Mouse (Mus musculus) T-helper 17 cell (primary cell): ENCODE data around the gene Mob3b.

Experiments used
- in situ Hi-C, 2 experiments: fragments of 300-600 bp; cut with MboI, MseI; formaldehyde crosslinking; loops; 1 replicate in 1 of 2; 2 replicates in 1 of 2; pipeline ENCODE4 v1.15.1; 2025; ENCODE audit warnings: high pct_unique_total_duplicates in 2 of 2

Mob3b gene

GRCm38 (mm10) chr4:34911401-34911800 is 245.9 kb downstream of the Mob3b start:
- in situ Hi-C loops = loop anchor here (10.0 to 25.0 kb wide), 2 partner anchors 207 to 224 kb away; partner anchors contain the start of gene Slc35a1 (in 1 of the 2)

DNA sequence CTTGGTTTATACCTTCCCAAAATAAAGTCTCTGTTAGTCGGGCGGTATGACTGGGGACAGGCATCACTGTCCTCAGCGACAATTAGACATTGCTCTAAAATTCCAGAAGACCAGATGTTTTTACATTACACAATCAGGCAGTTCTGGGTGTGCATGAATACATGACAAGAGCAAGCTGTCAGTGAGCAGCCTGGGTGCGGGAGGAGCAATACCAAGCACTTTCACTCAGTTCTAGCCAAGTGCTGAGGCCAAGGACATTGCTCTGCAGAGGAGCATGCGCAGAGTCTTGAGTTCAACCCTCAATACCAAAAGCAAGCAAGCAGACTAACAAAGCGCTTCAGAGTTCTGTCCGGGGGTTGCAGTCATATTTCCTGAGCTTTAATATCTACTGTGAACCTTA is 249.2 kb downstream of the Mob3b start:
- in situ Hi-C loops = loop anchor here in 1 of 2 experiments (25.0 kb wide), 1 partner anchor 221 kb away; the partner anchor contains the start of gene Slc35a1

DNA sequence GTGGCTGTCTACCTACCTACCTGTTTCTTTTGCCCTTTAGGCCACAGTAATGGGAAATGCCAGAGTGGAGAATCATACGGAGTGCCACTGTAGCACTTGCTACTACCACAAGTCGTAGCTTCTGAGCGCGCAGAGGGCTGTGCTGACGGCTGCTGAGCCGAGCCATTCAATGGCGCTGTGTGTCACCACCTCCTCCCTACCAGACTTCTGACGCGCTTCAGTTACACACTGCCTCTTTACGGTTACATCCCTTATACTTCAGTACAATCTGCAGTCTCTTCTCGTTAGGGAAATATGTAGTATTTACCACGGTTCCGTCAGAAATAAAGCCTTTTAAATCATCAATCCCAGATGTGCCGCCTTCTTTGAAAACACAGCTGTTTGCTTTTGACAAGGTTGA is 250.3 kb downstream of the Mob3b start:
- in situ Hi-C loops = loop anchor here in 1 of 2 experiments (25.0 kb wide), 1 partner anchor 220 kb away; the partner anchor contains the start of gene Slc35a1

- in situ Hi-C loops = loop anchor here in 1 of 2 experiments (25.0 kb wide), 1 partner anchor 219 kb away; the partner anchor contains the start of gene Slc35a1
Measured at GRCm38 (mm10) chr4:34906151-34906550, 251.1 kb downstream of the Mob3b start.

GRCm38 (mm10) chr4:34905396-34905795 is 251.9 kb downstream of the Mob3b start:
- in situ Hi-C loops = loop anchor here in 1 of 2 experiments (25.0 kb wide), 1 partner anchor 218 kb away; the partner anchor contains the start of gene Slc35a1

DNA sequence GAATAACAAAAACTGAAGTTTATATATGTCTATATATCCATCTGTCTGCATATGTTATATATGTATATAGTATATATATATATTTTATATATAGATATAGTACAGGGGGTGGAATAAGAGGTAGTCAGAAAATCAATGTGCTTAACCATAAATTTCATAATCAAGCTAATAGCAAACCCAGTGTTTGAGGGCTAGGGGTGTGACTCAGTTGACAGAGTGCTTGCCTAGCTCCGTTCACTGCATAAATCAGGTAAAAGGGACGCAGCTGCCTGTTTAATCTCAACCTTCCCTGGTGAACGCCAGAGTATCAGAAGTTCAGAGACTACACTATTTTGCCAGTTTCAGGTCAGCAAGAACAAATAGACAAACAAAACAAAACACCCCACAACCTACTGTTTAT is 255.7 kb downstream of the Mob3b start:
- in situ Hi-C loops = loop anchor here in 1 of 2 experiments (25.0 kb wide), 1 partner anchor 214 kb away; the partner anchor contains the start of gene Slc35a1

DNA sequence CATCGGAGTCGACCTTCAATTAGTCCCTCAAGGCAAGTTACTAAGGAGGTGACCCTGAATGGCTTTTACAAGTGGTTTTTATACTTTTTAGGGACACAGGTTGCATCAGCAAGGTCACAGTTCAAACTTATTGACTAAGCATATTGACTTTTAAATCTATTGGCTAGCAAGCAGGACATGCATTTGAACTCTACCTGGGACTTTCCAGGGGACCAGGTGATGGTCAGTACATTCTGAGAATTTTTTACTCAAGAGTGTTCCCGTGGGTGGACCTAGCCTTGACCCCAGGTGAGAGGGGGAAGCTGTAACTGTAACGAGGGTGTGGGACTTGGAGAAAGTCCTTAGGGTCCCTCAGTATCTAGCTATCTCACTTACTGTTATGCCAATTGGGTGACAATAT is 256.1 kb downstream of the Mob3b start:
- in situ Hi-C loops = loop anchor here in 1 of 2 experiments (25.0 kb wide), 1 partner anchor 214 kb away; the partner anchor contains the start of gene Slc35a1

- in situ Hi-C loops = loop anchor here in 1 of 2 experiments (25.0 kb wide), 1 partner anchor 213 kb away; the partner anchor contains the start of gene Slc35a1
Measured at GRCm38 (mm10) chr4:34900155-34900554, 257.1 kb downstream of the Mob3b start.

- in situ Hi-C loops = no loop called here
Measured at GRCm38 (mm10) chr4:34899322-34899721, 258.0 kb downstream of the Mob3b start.
